Mouse (Mus musculus) MEL (cell line): ENCODE results near the gene Thap4. TPM values are rescaled to one million over a fixed set of nuclear protein-coding genes. Genes with fewer than 3 reads are reported as not detected.

Experiments
- DNase-seq: peaks from one replicate; pipeline ENCODE4 v3.0.0; 2011; ENCODE audit warnings: low read depth, low spot score
- H3K27ac ChIP-seq: 2 replicates; pipeline ENCODE4 v1.5.1; 2012; ENCODE audit warnings: low read depth, mild to moderate bottlenecking, control low read depth, low read length, moderate library complexity; ENCODE audit not compliant: control insufficient read depth
- H3K27me3 ChIP-seq, 2 experiments: fragments of 150-350 bp in 1 of 2; sonication (generic) in 1 of 2; 2 replicates each; pipeline ENCODE4 v1.6.1; 2012; ENCODE audit warnings: low read length in 2 of 2, mild to moderate bottlenecking in 2 of 2, improper control_type of control experiment in 1 of 2, moderate library complexity in 1 of 2; ENCODE audit not compliant: insufficient read depth in 2 of 2, control insufficient read depth in 1 of 2
- H3K36me3 ChIP-seq, 2 experiments: 2 replicates each; pipeline ENCODE4 v1.6.1; 2012 to 2014; ENCODE audit warnings: low read length in 2 of 2, improper control_type of control experiment in 1 of 2, inconsistent platforms in 1 of 2, mild to moderate bottlenecking in 1 of 2; ENCODE audit not compliant: insufficient read depth in 2 of 2, control insufficient read depth in 1 of 2
- H3K4me1 ChIP-seq, 2 experiments: fragments of 150-350 bp in 1 of 2; sonication (generic) in 1 of 2; 2 replicates each; pipeline ENCODE4 v1.6.1; 2012; ENCODE audit warnings: low read length in 2 of 2, improper control_type of control experiment in 1 of 2, mild to moderate bottlenecking in 1 of 2; ENCODE audit not compliant: insufficient read depth in 2 of 2, control insufficient read depth in 1 of 2
- H3K4me3 ChIP-seq, 2 experiments: fragments of 150-350 bp in 1 of 2; sonication (generic) in 1 of 2; 2 replicates each; pipeline ENCODE4 v1.5.1; 2012; ENCODE audit warnings: low read depth in 2 of 2, low read length in 2 of 2, mild to moderate bottlenecking in 2 of 2, moderate library complexity in 2 of 2, control low read depth in 1 of 2, improper control_type of control experiment in 1 of 2; ENCODE audit not compliant: control insufficient read depth in 1 of 2, insufficient read depth in 1 of 2
- H3K79me2 ChIP-seq: 2 replicates; pipeline ENCODE4 v1.6.1; 2012; ENCODE audit warnings: mild to moderate bottlenecking, low read length, moderate library complexity; ENCODE audit not compliant: control insufficient read depth, poor library complexity, insufficient read depth
- H3K9ac ChIP-seq: 2 replicates; pipeline ENCODE4 v1.6.1; 2012; ENCODE audit warnings: low read depth, mild to moderate bottlenecking, control low read depth, low read length, moderate library complexity; ENCODE audit not compliant: control insufficient read depth, poor library complexity, severe bottlenecking
- H3K9me3 ChIP-seq: fragments of 150-350 bp; sonication (generic); replicated peaks from 2 replicates; pipeline ENCODE4 v1.6.1; 2012; ENCODE audit warnings: mild to moderate bottlenecking, low read length, improper control_type of control experiment, moderate library complexity; ENCODE audit not compliant: insufficient read depth
- BHLHE40 ChIP-seq: IDR thresholded peaks from 2 replicates; pipeline ENCODE4 v1.6.1; 2012; ENCODE audit warnings: low read depth, mild to moderate bottlenecking, inconsistent platforms, low read length, improper control_type of control experiment, borderline replicate concordance
- CHD1 ChIP-seq: IDR thresholded peaks from 2 replicates; pipeline ENCODE4 v1.6.1; 2012; ENCODE audit warnings: low read depth, mild to moderate bottlenecking, inconsistent platforms, low read length, improper control_type of control experiment
- CTCF ChIP-seq, 3 experiments: IDR thresholded peaks in 2 of 3; conservative IDR thresholded peaks in 1 of 3; 2 replicates each; pipeline ENCODE4 v1.5.1; 2011 to 2012; ENCODE audit warnings: low read length in 3 of 3, low read depth in 2 of 3, mild to moderate bottlenecking in 2 of 3, improper control_type of control experiment in 1 of 3, inconsistent platforms in 1 of 3, mixed read lengths in 1 of 3, moderate library complexity in 1 of 3; ENCODE audit not compliant: control insufficient read depth in 1 of 3, insufficient read depth in 1 of 3, poor library complexity in 1 of 3, severe bottlenecking in 1 of 3
- ETS1 ChIP-seq: IDR thresholded peaks from 2 replicates; pipeline ENCODE4 v1.6.1; 2012; ENCODE audit warnings: low read depth, mild to moderate bottlenecking, inconsistent platforms, low read length, improper control_type of control experiment, moderate library complexity
- GABPA ChIP-seq: IDR thresholded peaks from 2 replicates; pipeline ENCODE4 v1.6.1; 2012; ENCODE audit warnings: low read depth, mild to moderate bottlenecking, inconsistent platforms, low read length, improper control_type of control experiment, moderate library complexity
- GATA1 ChIP-seq: IDR thresholded peaks from 2 replicates; pipeline ENCODE4 v1.6.1; 2011; ENCODE audit warnings: low read depth, low read length, improper control_type of control experiment
- HCFC1 ChIP-seq: IDR thresholded peaks from 2 replicates; pipeline ENCODE4 v1.6.1; 2012; ENCODE audit warnings: low read depth, mild to moderate bottlenecking, inconsistent platforms, low read length, improper control_type of control experiment, moderate library complexity
- KAT2A ChIP-seq: conservative IDR thresholded peaks from 2 replicates; pipeline ENCODE4 v1.6.1; 2012; ENCODE audit warnings: low read depth, low read length, improper control_type of control experiment, inconsistent platforms
- MAX ChIP-seq: IDR thresholded peaks from 2 replicates; pipeline ENCODE4 v1.6.1; 2011; ENCODE audit warnings: low read length, improper control_type of control experiment
- MYB ChIP-seq: IDR thresholded peaks from 2 replicates; pipeline ENCODE4 v1.6.1; 2011; ENCODE audit warnings: mild to moderate bottlenecking, low read depth, low read length, improper control_type of control experiment
- POLR2A ChIP-seq, 2 experiments: IDR thresholded peaks; 2 replicates each; pipeline ENCODE4 v1.6.1; 2011 to 2012; ENCODE audit warnings: low read length in 2 of 2, mild to moderate bottlenecking in 2 of 2, control low read depth in 1 of 2, improper control_type of control experiment in 1 of 2, low read depth in 1 of 2, moderate library complexity in 1 of 2; ENCODE audit not compliant: control insufficient read depth in 1 of 2, insufficient read depth in 1 of 2, poor library complexity in 1 of 2
- POLR2AphosphoS2 ChIP-seq: IDR thresholded peaks from 2 replicates; pipeline ENCODE4 v1.6.1; 2011; ENCODE audit warnings: low read length, improper control_type of control experiment
- POLR2AphosphoS5 ChIP-seq: IDR thresholded peaks from 2 replicates; pipeline ENCODE4 v1.6.1; 2012; ENCODE audit warnings: low read depth, borderline replicate concordance, mild to moderate bottlenecking, inconsistent platforms, low read length, moderate library complexity, mixed read lengths
- RCOR1 ChIP-seq: IDR thresholded peaks from 2 replicates; pipeline ENCODE4 v1.6.1; 2012; ENCODE audit warnings: low read depth, mild to moderate bottlenecking, inconsistent platforms, low read length, improper control_type of control experiment
- SIN3A ChIP-seq: IDR thresholded peaks from 2 replicates; pipeline ENCODE4 v1.6.1; 2012; ENCODE audit warnings: low read length, improper control_type of control experiment, inconsistent platforms
- TAL1 ChIP-seq: IDR thresholded peaks from 2 replicates; pipeline ENCODE4 v1.6.1; 2012; ENCODE audit warnings: mild to moderate bottlenecking, inconsistent platforms, low read length, moderate library complexity, mixed read lengths
- TBP ChIP-seq: IDR thresholded peaks from 2 replicates; pipeline ENCODE4 v1.8.0; 2011; ENCODE audit warnings: low read depth, low read length, improper control_type of control experiment
- TCF12 ChIP-seq: IDR thresholded peaks from 2 replicates; pipeline ENCODE4 v1.6.1; 2014; ENCODE audit warnings: low read depth, mild to moderate bottlenecking, inconsistent platforms, low read length, improper control_type of control experiment, moderate library complexity
- USF1 ChIP-seq: IDR thresholded peaks from 2 replicates; pipeline ENCODE4 v1.6.1; 2014; ENCODE audit warnings: low read depth, mild to moderate bottlenecking, inconsistent platforms, low read length, improper control_type of control experiment, moderate library complexity
- ZKSCAN1 ChIP-seq: IDR thresholded peaks from 2 replicates; pipeline ENCODE4 v1.6.1; 2012; ENCODE audit warnings: low read depth, mild to moderate bottlenecking, inconsistent platforms, low read length, improper control_type of control experiment, moderate library complexity
- ZMIZ1 ChIP-seq: IDR thresholded peaks from 2 replicates; pipeline ENCODE4 v1.6.1; 2012; ENCODE audit warnings: low read depth, mild to moderate bottlenecking, inconsistent platforms, low read length, improper control_type of control experiment, moderate library complexity
- ZNF384 ChIP-seq: IDR thresholded peaks from 2 replicates; pipeline ENCODE4 v1.6.1; 2012; ENCODE audit warnings: low read depth, mild to moderate bottlenecking, inconsistent platforms, low read length, improper control_type of control experiment
- polyA plus RNA-seq, 2 experiments: library from polyadenylated mRNA; stranded (reverse) in 1 of 2; unstranded in 1 of 2; fragments of >175 nt in 1 of 2; fragments of >200 nt in 1 of 2; gene quantifications; 2 replicates each; pipeline versions ENCODE4 v1.2.1 to v1.2.4; 2012; ENCODE audit warnings: low replicate concordance in 2 of 2, low read depth in 1 of 2; ENCODE audit not compliant: insufficient read length in 2 of 2, insufficient read depth in 1 of 2, missing spikeins in 1 of 2
- total RNA-seq: library from RNA; depleted of rRNA; stranded (reverse); fragments of 300-350 nt; gene quantifications from 2 replicates; pipeline ENCODE4 v1.2.3, GENCODE M21; 2012

Thap4 gene
- total and polyA plus RNA-seq, 3 experiments = 81.8 to 117 TPM; not detected in 1

DNA sequence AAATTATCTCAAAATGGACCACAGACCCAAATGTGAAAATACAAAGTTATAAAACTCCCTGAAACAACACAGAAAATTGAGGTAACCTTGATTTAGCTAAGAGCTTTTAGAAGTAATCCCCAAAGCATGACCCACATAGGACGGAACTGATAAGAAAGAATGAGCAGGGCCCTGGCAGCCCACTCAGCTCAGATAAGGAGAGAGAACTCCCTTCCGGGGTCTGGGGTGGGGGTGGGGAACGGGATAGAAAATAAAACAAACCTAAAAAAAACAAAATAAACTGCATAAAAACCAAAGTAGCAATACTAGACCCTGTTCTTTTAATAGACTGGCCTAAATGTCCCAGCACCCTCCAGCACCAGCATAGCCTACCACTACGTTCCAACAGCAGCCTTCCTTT lies 12.7 kb downstream of the Thap4 start (continued):
- TF ChIP-seq TAL1 (peak; percentile 71), POLR2A (IDR thresholded peaks at IDR 0.05; ENCODE audit: control insufficient read depth in 1 of 2, insufficient read depth in 1 of 2, low read depth in 1 of 2, low read length in 2 of 2, poor library complexity in 1 of 2) (no peak), ETS1 (peak; percentile 93), GATA1 (peak; percentile 97), ZNF384 (peak; percentile 60), USF1 (no peak), CHD1 (no peak), HCFC1 (peak; percentile 46; the same call in 1 of the 2 replicates), SIN3A (peak; percentile 60; the same call in 1 of the 2 replicates), MAX (no peak), TCF12 (peak; percentile 95), ZMIZ1 (no peak), TBP (no peak), KAT2A (no peak), ZKSCAN1 (peak; percentile 54; the same call in 1 of the 2 replicates), POLR2AphosphoS2 (no peak), CTCF (IDR thresholded peaks at IDR 0.05 in 2 of 3, conservative IDR thresholded peaks at IDR 0.05 in 1 of 3; ENCODE audit: control insufficient read depth in 1 of 3, insufficient read depth in 1 of 3, low read depth in 2 of 3, low read length in 3 of 3, poor library complexity in 1 of 3, severe bottlenecking in 1 of 3) (no peak), RCOR1 (peak; percentile 99), POLR2AphosphoS5 (no peak), BHLHE40 (peak; percentile 86)

- peaks cover 13 to 15% of the 10 kb centered on the region in 2 experiments for H3K4me1 ChIP-seq
- DNase-seq = no peak
- H3K27me3 ChIP-seq = no peaks in the 10 kb centered on the region
- no peaks in the 10 kb centered on the region for H3K9me3 ChIP-seq
- H3K36me3 ChIP-seq = peaks cover 0 to 23% of the 10 kb centered on the region in 2 experiments; a peak in 3 of 4 replicates
- peaks cover 24% of the 10 kb centered on the region for H3K79me2 ChIP-seq
- no peak overlapping the region for H3K9ac ChIP-seq
- no peak overlapping the region for H3K4me3 ChIP-seq
- TF ChIP-seq POLR2AphosphoS2 (no peak), CTCF (IDR thresholded peaks at IDR 0.05 in 2 of 3, conservative IDR thresholded peaks at IDR 0.05 in 1 of 3; ENCODE audit: control insufficient read depth in 1 of 3, insufficient read depth in 1 of 3, low read depth in 2 of 3, low read length in 3 of 3, poor library complexity in 1 of 3, severe bottlenecking in 1 of 3) (no peak), USF1 (no peak), RCOR1 (no peak), GABPA (no peak), MYB (no peak), ZMIZ1 (no peak), POLR2A (IDR thresholded peaks at IDR 0.05; ENCODE audit: control insufficient read depth in 1 of 2, insufficient read depth in 1 of 2, low read depth in 1 of 2, low read length in 2 of 2, poor library complexity in 1 of 2) (no peak), TCF12 (no peak)
- no peak overlapping the region for H3K27ac ChIP-seq
These were observed 14.0 kb downstream of the Thap4 start for GRCm38 (mm10) chr1:93740671-93741070.
